Mouse (Mus musculus): ENCODE measurements around the gene Bmp3. TPM values are rescaled to one million over a fixed set of nuclear protein-coding genes. Genes with fewer than 3 reads are reported as not detected.

The Bmp3 gene
- polyA plus RNA-seq, 1 experiment from 2014 or later, result 1.4 TPM

GRCm38 (mm10) chr5:98854627-98855564 is 681 bp downstream of the Bmp3 start:
- no peaks in the 10 kb centered on the region for H3K36me3 ChIP-seq (ENCODE audit: control insufficient read depth, insufficient read depth, low read length)
- peak overlapping the region; percentile 59 for H3K4me3 ChIP-seq (ENCODE audit: low read depth, low read length)
- H3K9me3 ChIP-seq (ENCODE audit: control insufficient read depth, low read length), result no peaks in the 10 kb centered on the region
- WGBS, result under 1% methylated on average over 65 of the region's 75 CpGs
- H3K4me1 ChIP-seq (replicated peaks; ENCODE audit: control insufficient read depth, insufficient read depth), result 0 out of 2 replicates have a peak, but pooled peaks cover 2% of the 10 kb centered on the region
- TF ChIP-seq CTCF (IDR thresholded peaks at IDR 0.05; ENCODE audit: low read depth) (no peak), EP300 (optimal IDR thresholded peaks at IDR 0.05) (no peak)
- no peak overlapping the region for H3K27ac ChIP-seq (replicated peaks)
- 0 out of 2 replicates have a peak, but pooled peaks cover 3% of the 10 kb centered on the region for H3K27me3 ChIP-seq (ENCODE audit: control insufficient read depth, insufficient read depth, low read length)
- DNase-seq (ENCODE audit: low spot score) (peak; percentile 70), ATAC-seq (ENCODE audit: low FRiP score, low TSS enrichment) (peak; percentile 82)
- peak overlapping the region; percentile 93 for H3K4me2 ChIP-seq (replicated peaks; ENCODE audit: low read depth)
- H3K9ac ChIP-seq (ENCODE audit: low read length), result peak overlapping the region; percentile 59

GRCm38 (mm10) chr5:98855741-98856140 is 1.5 kb downstream of the Bmp3 start:
- H3K4me2 ChIP-seq (replicated peaks; ENCODE audit: low read depth), result peak overlapping the region; percentile 93
- no peaks in the 10 kb centered on the region for H3K36me3 ChIP-seq (ENCODE audit: control insufficient read depth, insufficient read depth, low read length)
- peak overlapping the region; percentile 59 for H3K4me3 ChIP-seq (ENCODE audit: low read depth, low read length)
- ATAC-seq (ENCODE audit: low FRiP score, low TSS enrichment) (no peak), DNase-seq (ENCODE audit: low spot score) (no peak)
- H3K9me3 ChIP-seq (ENCODE audit: control insufficient read depth, low read length), result no peaks in the 10 kb centered on the region
- no peak overlapping the region for H3K27ac ChIP-seq (replicated peaks)
- TF ChIP-seq CTCF (IDR thresholded peaks at IDR 0.05; ENCODE audit: low read depth), result no peak
- TF ChIP-seq EP300 (optimal IDR thresholded peaks at IDR 0.05), result no peak
- peak overlapping the region; percentile 59; the same call in 1 of the 2 replicates for H3K9ac ChIP-seq (ENCODE audit: low read length)
- WGBS, result 8% methylated on average over 12 of the region's 12 CpGs
- 0 out of 2 replicates have a peak, but pooled peaks cover 2% of the 10 kb centered on the region for H3K4me1 ChIP-seq (replicated peaks; ENCODE audit: control insufficient read depth, insufficient read depth)
- H3K27me3 ChIP-seq (ENCODE audit: control insufficient read depth, insufficient read depth, low read length), result 0 out of 2 replicates have a peak, but pooled peaks cover 3% of the 10 kb centered on the region

- Histone ChIP-seq H3K27ac (replicated peaks) (no peak overlapping the region), H3K27me3 (ENCODE audit: control insufficient read depth, insufficient read depth, low read length) (0 out of 2 replicates have a peak, but pooled peaks cover 3% of the 10 kb centered on the region), H3K4me3 (ENCODE audit: low read depth, low read length) (peak overlapping the region; percentile 59; the same call in 1 of the 2 replicates), H3K4me1 (replicated peaks; ENCODE audit: control insufficient read depth, insufficient read depth) (0 out of 2 replicates have a peak, but pooled peaks cover 2% of the 10 kb centered on the region), H3K9me3 (ENCODE audit: control insufficient read depth, low read length) (no peaks in the 10 kb centered on the region), H3K36me3 (ENCODE audit: control insufficient read depth, insufficient read depth, low read length) (no peaks in the 10 kb centered on the region), H3K4me2 (replicated peaks; ENCODE audit: low read depth) (peak overlapping the region; percentile 93), H3K9ac (ENCODE audit: low read length) (no peak overlapping the region)
- ATAC-seq (ENCODE audit: low FRiP score, low TSS enrichment), result no peak
- TF ChIP-seq CTCF (IDR thresholded peaks at IDR 0.05; ENCODE audit: low read depth), result no peak
- TF ChIP-seq EP300 (optimal IDR thresholded peaks at IDR 0.05), result no peak
- DNase-seq (ENCODE audit: low spot score), result no peak
- WGBS, result 40% methylated on average over 7 of the region's 7 CpGs
These were observed 2.1 kb downstream of the Bmp3 start for GRCm38 (mm10) chr5:98856356-98856755.

GRCm38 (mm10) chr5:98863891-98864290 is 9.7 kb downstream of the Bmp3 start:
- Histone ChIP-seq H3K9ac (ENCODE audit: low read length) (no peak overlapping the region), H3K9me3 (ENCODE audit: control insufficient read depth, low read length) (no peaks in the 10 kb centered on the region), H3K4me2 (replicated peaks; ENCODE audit: low read depth) (peak overlapping the region; percentile 2; the same call in 1 of the 2 replicates), H3K4me1 (replicated peaks; ENCODE audit: control insufficient read depth, insufficient read depth) (no peaks in the 10 kb centered on the region; the same call in 1 of the 2 replicates), H3K36me3 (ENCODE audit: control insufficient read depth, insufficient read depth, low read length) (no peaks in the 10 kb centered on the region), H3K27ac (replicated peaks) (no peak overlapping the region), H3K4me3 (ENCODE audit: low read depth, low read length) (no peak overlapping the region), H3K27me3 (ENCODE audit: control insufficient read depth, insufficient read depth, low read length) (no peaks in the 10 kb centered on the region)
- peak; percentile 73 for TF ChIP-seq CTCF (IDR thresholded peaks at IDR 0.05; ENCODE audit: low read depth)
- TF ChIP-seq EP300 (optimal IDR thresholded peaks at IDR 0.05), result no peak
- ATAC-seq (ENCODE audit: low FRiP score, low TSS enrichment), result no peak
- DNase-seq (ENCODE audit: low spot score), result no peak
- WGBS, result 0% methylated on average over 6 of the region's 6 CpGs

- no peak for TF ChIP-seq CTCF (IDR thresholded peaks at IDR 0.05; ENCODE audit: low read depth)
- no peak overlapping the region for H3K4me3 ChIP-seq (ENCODE audit: low read depth, low read length)
- no peaks in the 10 kb centered on the region for H3K36me3 ChIP-seq (ENCODE audit: control insufficient read depth, insufficient read depth, low read length)
- ATAC-seq (ENCODE audit: low FRiP score, low TSS enrichment) (no peak), DNase-seq (ENCODE audit: low spot score) (no peak)
- no peaks in the 10 kb centered on the region for H3K9me3 ChIP-seq (ENCODE audit: control insufficient read depth, low read length)
- WGBS, result 80% methylated on average over 5 of the region's 5 CpGs
- H3K9ac ChIP-seq (ENCODE audit: low read length), result no peak overlapping the region
- H3K4me2 ChIP-seq (replicated peaks; ENCODE audit: low read depth), result no peak overlapping the region
- no peaks in the 10 kb centered on the region for H3K27me3 ChIP-seq (ENCODE audit: control insufficient read depth, insufficient read depth, low read length)
- no peak overlapping the region for H3K27ac ChIP-seq (replicated peaks)
- H3K4me1 ChIP-seq (replicated peaks; ENCODE audit: control insufficient read depth, insufficient read depth), result no peaks in the 10 kb centered on the region; the same call in 1 of the 2 replicates
These were observed 10.9 kb downstream of the Bmp3 start for GRCm38 (mm10) chr5:98865146-98865545.

GRCm38 (mm10) chr5:98876056-98876455 is 21.8 kb downstream of the Bmp3 start:
- no peak overlapping the region for H3K4me2 ChIP-seq (replicated peaks; ENCODE audit: low read depth)
- H3K27me3 ChIP-seq (ENCODE audit: control insufficient read depth, insufficient read depth, low read length), result no peaks in the 10 kb centered on the region
- 52% methylated on average over 5 of the region's 5 CpGs for WGBS
- H3K4me1 ChIP-seq (replicated peaks; ENCODE audit: control insufficient read depth, insufficient read depth), result no peaks in the 10 kb centered on the region
- no peak overlapping the region for H3K27ac ChIP-seq (replicated peaks)
- H3K4me3 ChIP-seq (ENCODE audit: low read depth, low read length), result no peak overlapping the region
- no peak overlapping the region for H3K9ac ChIP-seq (ENCODE audit: low read length)
- DNase-seq (ENCODE audit: low spot score), result no peak
- no peaks in the 10 kb centered on the region for H3K9me3 ChIP-seq (ENCODE audit: control insufficient read depth, low read length)
- no peaks in the 10 kb centered on the region for H3K36me3 ChIP-seq (ENCODE audit: control insufficient read depth, insufficient read depth, low read length)
- TF ChIP-seq EP300 (optimal IDR thresholded peaks at IDR 0.05), result no peak
- TF ChIP-seq CTCF (IDR thresholded peaks at IDR 0.05; ENCODE audit: low read depth), result no peak
- ATAC-seq (ENCODE audit: low FRiP score, low TSS enrichment), result no peak
